Mouse (Mus musculus) CH12.LX (cell line): ENCODE results near the gene Tiam1. TPM values are rescaled to one million over a fixed set of nuclear protein-coding genes. Genes with fewer than 3 reads are reported as not detected.

Experiments
- DNase-seq: peaks from one replicate; pipeline ENCODE4 v3.0.0-alpha.2; 2013; ENCODE audit errors: extremely low read depth
- H3K27ac ChIP-seq: 2 replicates; pipeline ENCODE4 v1.5.1; 2012; ENCODE audit warnings: low read depth, mild to moderate bottlenecking, control low read depth, moderate library complexity; ENCODE audit not compliant: insufficient read depth
- H3K27me3 ChIP-seq: replicated peaks from 2 replicates; pipeline ENCODE3; 2012; ENCODE audit warnings: inconsistent platforms
- H3K36me3 ChIP-seq, 2 experiments: replicated peaks in 1 of 2; 2 replicates each; pipeline versions ENCODE3 to v1.6.1; 2012; ENCODE audit warnings: inconsistent platforms in 1 of 2, low read length in 1 of 2, mild to moderate bottlenecking in 1 of 2, mixed read lengths in 1 of 2, moderate library complexity in 1 of 2; ENCODE audit not compliant: control insufficient read depth in 1 of 2, insufficient read depth in 1 of 2
- H3K4me1 ChIP-seq, 2 experiments: 2 replicates each; pipeline ENCODE4 v1.6.1; 2012; ENCODE audit warnings: inconsistent platforms in 1 of 2, moderate library complexity in 1 of 2; ENCODE audit not compliant: insufficient read depth in 2 of 2, control insufficient read depth in 1 of 2
- H3K4me2 ChIP-seq: 2 replicates; pipeline ENCODE4 v1.6.1; 2012; ENCODE audit warnings: low read depth, mild to moderate bottlenecking, control low read depth; ENCODE audit not compliant: poor library complexity, insufficient read depth, severe bottlenecking
- H3K4me3 ChIP-seq, 3 experiments: fragments of 150-350 bp in 1 of 3; sonication (generic) in 1 of 3; replicated peaks in 1 of 3; 2 replicates each; pipeline versions ENCODE3 to v1.5.1; 2011 to 2012; ENCODE audit warnings: low read depth in 2 of 3, low read length in 2 of 3, mild to moderate bottlenecking in 2 of 3, moderate library complexity in 2 of 3, control low read depth in 1 of 3, improper control_type of control experiment in 1 of 3, inconsistent platforms in 1 of 3, mixed read lengths in 1 of 3; ENCODE audit not compliant: poor library complexity in 1 of 3
- H3K79me2 ChIP-seq: replicated peaks from 2 replicates; pipeline ENCODE4 v1.6.1; 2012; ENCODE audit warnings: mild to moderate bottlenecking, moderate library complexity; ENCODE audit not compliant: control insufficient read depth, poor library complexity, insufficient read depth, severe bottlenecking; ENCODE audit errors: extremely low read depth
- H3K9ac ChIP-seq: 2 replicates; pipeline ENCODE4 v1.6.1; 2012; ENCODE audit warnings: low read depth, mild to moderate bottlenecking, control low read depth, moderate library complexity; ENCODE audit not compliant: insufficient read depth
- H3K9me3 ChIP-seq: replicated peaks from 2 replicates; pipeline ENCODE3; 2012; ENCODE audit warnings: low read length, inconsistent platforms, mixed read lengths
- CHD1 ChIP-seq: IDR thresholded peaks from 2 replicates; pipeline ENCODE4 v1.6.1; 2012; ENCODE audit warnings: low read depth, low read length, improper control_type of control experiment, inconsistent platforms
- CHD2 ChIP-seq: IDR thresholded peaks from 2 replicates; pipeline ENCODE4 v1.6.1; 2011; ENCODE audit warnings: low read length, improper control_type of control experiment
- ELF1 ChIP-seq: IDR thresholded peaks from 2 replicates; pipeline ENCODE4 v1.6.1; 2014; ENCODE audit warnings: low read depth, mild to moderate bottlenecking, inconsistent platforms, low read length, improper control_type of control experiment
- ETS1 ChIP-seq: conservative IDR thresholded peaks from 2 replicates; pipeline ENCODE4 v1.6.1; 2012; ENCODE audit warnings: low read depth, mild to moderate bottlenecking, inconsistent platforms, low read length, improper control_type of control experiment, moderate library complexity
- HCFC1 ChIP-seq: IDR thresholded peaks from 2 replicates; pipeline ENCODE4 v1.6.1; 2012; ENCODE audit warnings: low read depth, mild to moderate bottlenecking, inconsistent platforms, low read length, improper control_type of control experiment
- IRF4 ChIP-seq: IDR thresholded peaks from 2 replicates; pipeline ENCODE4 v1.6.1; 2014; ENCODE audit warnings: low read depth, mild to moderate bottlenecking, inconsistent platforms, low read length, improper control_type of control experiment
- JUN ChIP-seq: IDR thresholded peaks from 2 replicates; pipeline ENCODE4 v1.6.1; 2011; ENCODE audit warnings: low read depth, mild to moderate bottlenecking, low read length, improper control_type of control experiment, moderate library complexity; ENCODE audit not compliant: insufficient read depth
- JUND ChIP-seq: conservative IDR thresholded peaks from 2 replicates; pipeline ENCODE4 v1.6.1; 2011; ENCODE audit warnings: low read depth, low read length, improper control_type of control experiment
- MYC ChIP-seq: IDR thresholded peaks from 2 replicates; pipeline ENCODE4 v1.6.1; 2011; ENCODE audit warnings: low read depth, mild to moderate bottlenecking, improper control_type of control experiment, low read length
- NELFE ChIP-seq: IDR thresholded peaks from 2 replicates; pipeline ENCODE4 v1.6.1; 2011; ENCODE audit warnings: low read depth, low read length, improper control_type of control experiment
- NRF1 ChIP-seq: IDR thresholded peaks from 2 replicates; pipeline ENCODE4 v1.6.1; 2014; ENCODE audit warnings: low read depth, mild to moderate bottlenecking, inconsistent platforms, low read length, improper control_type of control experiment, moderate library complexity
- PAX5 ChIP-seq: IDR thresholded peaks from 2 replicates; pipeline ENCODE4 v1.6.1; 2012; ENCODE audit warnings: low read length, inconsistent platforms, mixed read lengths
- RAD21 ChIP-seq: IDR thresholded peaks from 2 replicates; pipeline ENCODE4 v1.6.1; 2011; ENCODE audit warnings: low read depth, mild to moderate bottlenecking, low read length, improper control_type of control experiment, moderate library complexity
- RCOR1 ChIP-seq: conservative IDR thresholded peaks from 2 replicates; pipeline ENCODE4 v1.6.1; 2012; ENCODE audit warnings: low read depth, mild to moderate bottlenecking, inconsistent platforms, low read length, improper control_type of control experiment
- SIN3A ChIP-seq: IDR thresholded peaks from 2 replicates; pipeline ENCODE4 v1.6.1; 2012; ENCODE audit warnings: low read length, improper control_type of control experiment, inconsistent platforms
- SMC3 ChIP-seq: IDR thresholded peaks from 2 replicates; pipeline ENCODE4 v1.6.1; 2011; ENCODE audit warnings: low read depth, low read length, improper control_type of control experiment
- USF2 ChIP-seq: conservative IDR thresholded peaks from 2 replicates; pipeline ENCODE4 v1.6.1; 2011; ENCODE audit warnings: low read depth, low read length, improper control_type of control experiment
- ZC3H11A ChIP-seq: IDR thresholded peaks from 2 replicates; pipeline ENCODE4 v1.6.1; 2012; ENCODE audit warnings: low read depth, mild to moderate bottlenecking, inconsistent platforms, low read length, improper control_type of control experiment
- ZKSCAN1 ChIP-seq: IDR thresholded peaks from 2 replicates; pipeline ENCODE4 v1.6.1; 2012; ENCODE audit warnings: low read depth, inconsistent platforms, low read length, improper control_type of control experiment, borderline replicate concordance
- ZMIZ1 ChIP-seq: IDR thresholded peaks from 2 replicates; pipeline ENCODE4 v1.6.1; 2012; ENCODE audit warnings: low read depth, mild to moderate bottlenecking, inconsistent platforms, low read length, improper control_type of control experiment
- dilution Hi-C: fragments of 300-500 bp; cut with MboI; formaldehyde crosslinking; loops from 2 replicates; pipeline ENCODE4 v1.14.3; 2020; ENCODE audit warnings: low sequenced_read_pairs; ENCODE audit not compliant: extremely low pct_unique_long_range_greater_than_20kb, extremely low pct_ligation_motif_present
- in situ Hi-C: fragments of 300-500 bp; cut with MboI; formaldehyde crosslinking; loops from 3 replicates; pipeline ENCODE4 v1.14.3; 2019; ENCODE audit warnings: low sequenced_read_pairs, low pct_ligation_motif_present, low pct_unique_long_range_greater_than_20kb, mixed read lengths
- polyA plus RNA-seq: library from polyadenylated mRNA; unstranded; fragments of >175 nt; gene quantifications from 2 replicates; pipeline ENCODE4 v1.2.1, GENCODE M21; 2012; ENCODE audit warnings: low read depth; ENCODE audit not compliant: insufficient read length
- total RNA-seq, 2 experiments: library from RNA; depleted of rRNA; stranded (reverse); fragments of 300-350 nt in 1 of 2; fragments of >200 nt in 1 of 2; gene quantifications; 2 replicates each; pipeline ENCODE4 v1.2.3; 2012 to 2014

Tiam1 gene
- total and polyA plus RNA-seq, 3 experiments = 0.03 to 0.40 (median 0.04) TPM

DNA sequence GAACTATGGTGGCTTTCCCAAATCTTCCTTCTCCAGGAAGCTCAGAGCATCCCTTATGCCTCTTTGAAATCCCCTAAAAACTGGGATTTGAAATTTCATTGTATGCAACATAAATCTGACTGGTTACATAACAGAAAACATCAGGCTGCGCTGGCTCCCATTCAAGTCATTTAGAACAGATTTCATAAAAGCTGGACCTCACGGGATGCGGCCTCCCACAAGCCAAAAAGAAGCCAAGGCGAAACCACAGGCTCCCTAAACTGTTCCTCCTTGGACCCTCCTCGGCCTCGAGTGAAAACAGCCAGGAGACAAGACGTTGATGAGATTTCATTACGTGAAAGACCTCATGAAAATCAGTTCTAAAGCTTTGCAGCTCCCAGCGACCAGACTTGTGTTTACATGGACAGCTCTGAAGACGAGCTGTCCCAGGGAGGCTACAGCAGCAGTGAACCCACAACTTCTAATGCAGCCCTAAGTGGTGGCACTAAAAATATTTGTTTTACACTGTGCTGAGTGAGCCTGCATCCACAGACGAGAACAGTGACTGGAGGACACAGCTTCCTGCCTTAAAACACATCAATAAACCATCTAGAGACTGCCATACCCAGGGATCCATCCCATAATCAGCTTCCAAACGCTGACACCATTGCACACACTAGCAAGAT, 96.9 kb downstream of the Tiam1 start:
- Histone ChIP-seq H3K4me3 (no peak overlapping the region), H3K79me2 (no peaks in the 10 kb centered on the region), H3K27me3 (peaks cover 10% of the 10 kb centered on the region), H3K4me1 (no peaks in the 10 kb centered on the region), H3K27ac (no peak overlapping the region), H3K9ac (no peak overlapping the region), H3K9me3 (peaks cover 43% of the 10 kb centered on the region), H3K36me3 (no peaks in the 10 kb centered on the region), H3K4me2 (no peak overlapping the region)
- no peak for DNase-seq
- TF ChIP-seq NELFE = no peak
- no peak for TF ChIP-seq USF2
- TF ChIP-seq ZKSCAN1 = no peak
- TF ChIP-seq RAD21 = no peak
- no peak for TF ChIP-seq SMC3
- TF ChIP-seq NRF1 = no peak
- TF ChIP-seq ELF1 = no peak
- no peak for TF ChIP-seq ETS1
- no peak for TF ChIP-seq PAX5
- no peak for TF ChIP-seq ZC3H11A
- TF ChIP-seq MYC = no peak
- no peak for TF ChIP-seq HCFC1
- TF ChIP-seq IRF4 = no peak
- TF ChIP-seq RCOR1 = no peak
- dilution Hi-C loops (no loop called here), in situ Hi-C loops (no loop called here)

DNA sequence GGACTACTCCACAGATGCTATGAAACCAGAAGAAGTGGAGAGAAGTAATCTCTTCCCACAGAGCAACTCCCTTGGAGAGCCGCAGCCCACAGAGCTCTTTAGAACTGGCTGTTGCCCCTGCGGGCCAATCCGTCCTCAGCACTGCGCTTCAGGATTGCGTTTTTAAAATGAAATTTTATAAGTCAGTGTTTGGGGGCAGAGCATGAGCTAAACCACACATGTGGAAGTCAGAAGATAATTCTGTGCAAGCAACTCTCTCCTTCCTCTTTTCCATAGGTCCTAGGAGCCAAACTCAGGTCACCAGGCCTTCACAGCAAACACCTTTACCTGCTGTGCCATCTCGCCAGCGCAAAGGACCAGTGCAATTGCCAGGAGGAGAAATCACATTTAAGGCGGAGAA, 98.0 kb downstream of the Tiam1 start:
- Histone ChIP-seq H3K79me2 (no peaks in the 10 kb centered on the region), H3K36me3 (no peaks in the 10 kb centered on the region), H3K4me3 (no peak overlapping the region), H3K27me3 (peaks cover 10% of the 10 kb centered on the region), H3K27ac (no peak overlapping the region), H3K9ac (no peak overlapping the region), H3K9me3 (peaks cover 37% of the 10 kb centered on the region), H3K4me2 (no peak overlapping the region), H3K4me1 (no peaks in the 10 kb centered on the region)
- TF ChIP-seq SIN3A (no peak), JUN (no peak), CHD2 (no peak), IRF4 (no peak), ZMIZ1 (no peak), JUND (no peak), CHD1 (no peak), MYC (no peak), SMC3 (no peak)
- DNase-seq = no peak
- dilution Hi-C loops (no loop called here), in situ Hi-C loops (no loop called here)
